Mouse (Mus musculus) bone marrow, adult 2 months (tissue): ENCODE measurements around the gene B4galt5.

ENCODE experiments used
- CTCF ChIP-seq: fragments of 200-500 bp; IDR thresholded peaks from 2 replicates; pipeline ENCODE4 v1.5.1; 2011; ENCODE audit warnings: low read length, control low read depth; ENCODE audit not compliant: control insufficient read depth, insufficient read depth
- POLR2A ChIP-seq: fragments of 200-500 bp; IDR thresholded peaks from 2 replicates; pipeline ENCODE4 v1.6.1; 2011; ENCODE audit warnings: low read depth, mild to moderate bottlenecking, control low read depth, low read length, borderline replicate concordance; ENCODE audit not compliant: control insufficient read depth

DNA sequence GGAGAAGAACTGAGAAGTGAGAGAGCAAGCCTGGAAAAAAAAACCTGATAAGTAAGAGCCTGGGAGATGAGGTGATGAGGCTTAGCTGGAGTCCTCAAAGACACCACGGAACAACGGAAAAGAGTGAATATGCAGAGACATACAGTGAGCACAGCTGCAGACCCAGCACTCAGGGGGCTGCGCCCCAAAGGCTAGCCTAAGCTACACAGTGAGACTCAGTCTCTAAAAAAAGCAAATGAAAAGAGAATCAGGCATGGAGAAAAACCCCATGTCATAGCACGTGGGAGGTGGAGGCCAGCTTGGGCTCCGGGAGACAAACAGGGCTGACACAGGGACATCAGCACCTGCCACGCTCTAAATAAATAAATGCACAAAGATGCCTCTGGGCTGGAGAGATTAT, 94.2 kb downstream of the B4galt5 start:
- TF ChIP-seq POLR2A (no peak), CTCF (no peak)
